Mouse (Mus musculus) liver, embryonic 14.5 days (tissue): ENCODE data around the gene Kcnh2. TPM values are rescaled to one million over a fixed set of nuclear protein-coding genes. Genes with fewer than 3 reads are reported as not detected.
A peak's percentile ranks its signal among the peaks of the same experiment; 100 is the strongest.

Experiments used
- ATAC-seq: fragments of 200-750 bp; cut with Nextera tagmentation; 2 replicates; pipeline ENCODE4 v1.8.0; 2017; ENCODE audit warnings: moderate number of reproducible peaks, mild to moderate bottlenecking, moderate library complexity; ENCODE audit not compliant: insufficient read depth
- DNase-seq, 3 experiments: peaks; one replicate each; pipeline ENCODE4 v3.0.0-alpha.2; 2012 to 2013; ENCODE audit warnings: low read depth in 3 of 3, low spot score in 3 of 3
- H3K27ac ChIP-seq: fragments of 300-500 bp; sonication (generic); 2 replicates; pipeline ENCODE4 v1.5.1; 2014; ENCODE audit warnings: moderate library complexity, mild to moderate bottlenecking, control low read depth, inconsistent platforms
- H3K27me3 ChIP-seq: fragments of 300-500 bp; sonication (generic); 2 replicates; pipeline ENCODE4 v1.6.1; 2014; ENCODE audit warnings: mild to moderate bottlenecking, low read length, moderate library complexity; ENCODE audit not compliant: control insufficient read depth, insufficient read depth
- H3K36me3 ChIP-seq: fragments of 300-500 bp; sonication (generic); replicated peaks from 2 replicates; pipeline ENCODE4 v1.6.1; 2014; ENCODE audit warnings: low read depth; ENCODE audit not compliant: control insufficient read depth, insufficient read depth
- H3K4me1 ChIP-seq, 2 experiments: fragments of 200-500 bp in 1 of 2; fragments of 300-500 bp in 1 of 2; sonication (generic) in 1 of 2; replicated peaks; 2 replicates each; pipeline ENCODE4 v1.6.1; 2012 to 2014; ENCODE audit warnings: antibody characterized with exemption in 1 of 2, inconsistent platforms in 1 of 2, low read length in 1 of 2; ENCODE audit not compliant: control insufficient read depth in 2 of 2, insufficient read depth in 2 of 2
- H3K4me2 ChIP-seq: fragments of 300-500 bp; sonication (generic); 2 replicates; pipeline ENCODE4 v1.6.1; 2014; ENCODE audit warnings: low read depth, mild to moderate bottlenecking, control low read depth, moderate library complexity
- H3K4me3 ChIP-seq, 2 experiments: fragments of 200-500 bp in 1 of 2; fragments of 300-500 bp in 1 of 2; sonication (generic) in 1 of 2; 2 replicates each; pipeline ENCODE4 v1.5.1; 2012 to 2014; ENCODE audit warnings: low read depth in 2 of 2, low read length in 2 of 2, mild to moderate bottlenecking in 2 of 2, control low read depth in 1 of 2, inconsistent platforms in 1 of 2, moderate library complexity in 1 of 2; ENCODE audit not compliant: insufficient read depth in 1 of 2
- H3K9ac ChIP-seq: fragments of 300-500 bp; sonication (generic); replicated peaks from 2 replicates; pipeline ENCODE4 v1.6.1; 2014; ENCODE audit warnings: mild to moderate bottlenecking, control low read depth, moderate library complexity
- H3K9me3 ChIP-seq: fragments of 300-500 bp; sonication (generic); 2 replicates; pipeline ENCODE4 v1.6.1; 2016; ENCODE audit warnings: low read length, mixed read lengths; ENCODE audit not compliant: control insufficient read depth
- CTCF ChIP-seq: IDR thresholded peaks from 2 replicates; pipeline ENCODE4 v1.5.1; 2016; ENCODE audit warnings: antibody characterized with exemption, low read depth, control low read depth
- EP300 ChIP-seq: IDR thresholded peaks from 2 replicates; pipeline ENCODE4 v1.6.1; 2016; ENCODE audit warnings: antibody characterized with exemption, low read depth
- WGBS: fragments of 180-500 bp; shearing (Covaris S2); extraction: QIAGEN DNeasy Blood & Tissue Kit; methylation state at CpG from one replicate; pipeline ENCODE4 v1.1.7; 2014; ENCODE audit not compliant: insufficient replicate concordance; 5-methylcytosine and 5-hydroxymethylcytosine counted together
- polyA plus RNA-seq, 2 experiments: library from polyadenylated mRNA; depleted of rRNA in 1 of 2; stranded (reverse) in 1 of 2; unstranded in 1 of 2; fragments of >200 nt; fragmentation: Nextera tagmentation in 1 of 2; extraction: Ambion mirVana in 1 of 2; gene quantifications; 2 replicates each; pipeline versions ENCODE4 v1.2.1 to v1.2.3; 2012 to 2014

The Kcnh2 gene
- polyA plus RNA-seq, 2 experiments = 0.05 to 0.44 TPM

GRCm38 (mm10) chr5:24337366-24337765 is 14.0 kb downstream of the Kcnh2 start:
- Histone ChIP-seq H3K27ac (no peak overlapping the region), H3K4me1 (no peaks in the 10 kb centered on the region; a peak in 1 of 4 replicates), H3K4me2 (no peak overlapping the region), H3K27me3 (no peaks in the 10 kb centered on the region), H3K9me3 (no peaks in the 10 kb centered on the region), H3K36me3 (no peaks in the 10 kb centered on the region), H3K4me3 (no peak overlapping the region), H3K9ac (no peak overlapping the region)
- 15% methylated on average over 9 of the region's 9 CpGs for WGBS
- ATAC-seq (no peak), DNase-seq (no peak)
- peak; percentile 14; the same call in 1 of the 2 replicates for TF ChIP-seq CTCF
- no peak for TF ChIP-seq EP300

DNA sequence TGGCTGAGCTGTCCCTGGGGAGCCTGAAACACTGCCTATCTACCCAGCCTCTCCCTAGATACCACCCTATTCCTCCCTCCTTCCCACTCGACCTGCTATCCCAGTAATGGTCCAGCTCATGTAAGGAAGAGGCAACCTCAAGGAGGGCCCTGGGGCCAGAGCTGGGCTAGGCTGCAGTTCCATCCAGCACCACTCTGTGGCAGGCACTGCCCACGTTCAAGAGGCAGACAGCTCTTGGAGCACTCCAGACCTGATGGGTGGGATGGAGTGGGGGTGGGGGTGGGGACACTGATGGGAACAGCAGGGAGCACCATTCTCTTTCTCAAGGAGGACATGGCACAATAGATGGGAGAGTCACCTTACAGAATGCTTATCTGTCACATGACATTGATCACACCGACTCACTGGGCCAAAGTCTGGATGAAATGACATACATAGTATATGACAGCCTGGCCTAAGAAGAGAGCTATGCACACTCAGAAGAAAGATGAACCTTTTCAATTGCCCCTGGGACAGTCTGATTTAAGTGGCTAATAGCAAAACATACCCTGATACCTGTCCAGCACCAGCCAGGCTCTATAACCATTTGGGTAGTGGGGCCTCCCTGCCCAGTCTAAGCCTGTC is 15.4 kb downstream of the Kcnh2 start:
- no peak overlapping the region for H3K27ac ChIP-seq
- ATAC-seq (no peak), DNase-seq (no peak)
- H3K27me3 ChIP-seq = no peaks in the 10 kb centered on the region
- no peaks in the 10 kb centered on the region for H3K9me3 ChIP-seq
- no peak overlapping the region for H3K4me2 ChIP-seq
- peak; percentile 82 for TF ChIP-seq CTCF
- no peak for TF ChIP-seq EP300
- no peaks in the 10 kb centered on the region; a peak in 1 of 4 replicates for H3K4me1 ChIP-seq
- 22% methylated on average over 3 of the region's 3 CpGs for WGBS
- H3K9ac ChIP-seq = no peak overlapping the region
- no peaks in the 10 kb centered on the region for H3K36me3 ChIP-seq
- H3K4me3 ChIP-seq = no peak overlapping the region

- DNase-seq = no peak
- Histone ChIP-seq H3K27me3 (no peaks in the 10 kb centered on the region), H3K9ac (no peak overlapping the region), H3K4me1 (no peaks in the 10 kb centered on the region; a peak in 1 of 4 replicates), H3K36me3 (no peaks in the 10 kb centered on the region), H3K9me3 (no peaks in the 10 kb centered on the region), H3K4me2 (no peak overlapping the region), H3K4me3 (no peak overlapping the region), H3K27ac (no peak overlapping the region)
- ATAC-seq = no peak
- 24% methylated on average over 3 of the region's 3 CpGs for WGBS
- TF ChIP-seq EP300 = no peak
- TF ChIP-seq CTCF = no peak
Observed at GRCm38 (mm10) chr5:24334749-24335148, 16.7 kb downstream of the Kcnh2 start.

DNA sequence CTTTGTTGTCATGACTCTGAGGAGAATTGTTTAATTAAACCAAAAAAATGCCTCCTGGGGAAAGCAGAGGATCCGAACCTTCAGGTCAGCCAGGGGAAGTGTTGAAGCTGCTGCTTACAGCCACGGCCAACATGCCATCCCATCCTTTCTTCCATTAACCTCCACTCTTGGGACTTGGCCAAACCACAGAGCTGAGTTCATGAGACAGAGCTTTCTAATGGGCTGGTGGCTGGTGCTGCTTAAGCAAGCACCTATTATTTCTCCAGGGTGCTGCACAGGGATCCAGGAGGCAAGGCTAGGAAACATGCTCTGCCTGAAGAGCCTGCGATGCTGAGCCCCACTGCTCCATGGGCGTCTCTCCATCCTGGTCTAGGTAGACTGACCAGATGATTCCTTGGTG is 19.0 kb downstream of the Kcnh2 start:
- TF ChIP-seq EP300 (no peak), CTCF (no peak)
- Histone ChIP-seq H3K4me2 (no peak overlapping the region), H3K9me3 (no peaks in the 10 kb centered on the region), H3K9ac (no peak overlapping the region), H3K36me3 (no peaks in the 10 kb centered on the region), H3K4me3 (no peak overlapping the region), H3K27ac (no peak overlapping the region), H3K27me3 (peaks cover 4% of the 10 kb centered on the region; the same call in 1 of the 2 replicates), H3K4me1 (no peaks in the 10 kb centered on the region)
- ATAC-seq (no peak), DNase-seq (no peak)
- WGBS = 63% methylated on average over 4 of the region's 4 CpGs

DNA sequence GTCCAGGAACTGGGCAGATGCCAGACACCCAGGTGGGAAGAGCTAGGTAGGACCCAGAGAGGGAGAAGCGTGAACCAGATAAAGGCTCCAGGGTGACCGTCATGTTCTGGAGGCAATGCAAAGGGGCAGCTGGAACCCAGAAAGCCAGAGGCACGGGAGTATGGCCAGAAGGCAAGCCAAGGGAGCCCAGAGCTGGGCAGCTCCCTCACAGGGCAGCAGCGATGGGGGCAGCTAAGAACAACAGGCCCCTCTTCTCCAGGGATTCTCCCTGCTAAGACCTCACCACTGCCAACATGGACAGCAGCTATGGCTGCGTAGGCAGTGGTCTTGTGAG is 21.5 kb downstream of the Kcnh2 start:
- Histone ChIP-seq H3K9me3 (no peaks in the 10 kb centered on the region), H3K4me2 (no peak overlapping the region), H3K4me1 (no peaks in the 10 kb centered on the region), H3K27ac (no peak overlapping the region), H3K27me3 (peaks cover 4% of the 10 kb centered on the region; the same call in 1 of the 2 replicates), H3K36me3 (no peaks in the 10 kb centered on the region), H3K4me3 (no peak overlapping the region), H3K9ac (no peak overlapping the region)
- ATAC-seq (no peak), DNase-seq (no peak)
- 36% methylated on average over 5 of the region's 5 CpGs for WGBS
- TF ChIP-seq CTCF = no peak
- TF ChIP-seq EP300 = no peak
